ENCODE assay signal across 11 mouse cellular contexts in the genomic region with DNA sequence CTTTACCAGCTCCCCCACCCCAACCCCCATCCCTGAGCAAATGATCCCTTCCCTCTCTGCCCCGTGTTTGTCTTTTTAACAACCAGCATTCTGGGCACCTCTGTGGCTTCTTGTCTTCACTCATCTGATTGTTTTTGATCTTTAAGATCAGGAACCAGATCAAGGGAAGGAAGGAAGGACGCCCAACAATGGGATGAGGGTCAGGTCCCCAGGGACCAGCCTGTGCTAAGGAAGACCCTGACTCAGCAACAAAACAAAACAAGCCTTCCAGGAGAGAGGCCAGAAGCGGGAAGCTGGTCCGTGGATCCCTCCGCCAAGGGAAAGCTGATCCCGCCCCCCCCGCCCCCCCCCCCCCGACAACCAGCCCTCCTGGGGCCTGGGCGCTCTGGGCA. TPM values are rescaled to one million over a fixed set of nuclear protein-coding genes. Genes with fewer than 3 reads are reported as not detected.
A peak's percentile ranks its signal among the peaks of the same experiment; 100 is the strongest.
DNase-seq lines count a peak whose midpoint lies in the region; ATAC-seq and TF ChIP-seq lines count a peak whose summit lies in the region.
"Had no signal": no experiment of that assay in that cellular context is flagged by ENCODE, and none has a peak within 500 bp of the region (broad histone marks: within the 10 kb centered on the region; RNA-seq: fewer than 3 reads in every experiment).

No protein-coding gene starts in this region.

- peak overlapping the region; percentile 73 for H3K4me2 ChIP-seq in heart, embryonic 12.5 days
- peak overlapping the region; percentile 50 for H3K4me2 ChIP-seq in hindbrain, embryonic 12.5 days (replicated peaks)
- peak overlapping the region; percentile 35; the same call in 1 of the 2 replicates for H3K4me2 ChIP-seq in liver, postnatal 0 days (ENCODE audit: low read depth, low read length)

- ATAC-seq in heart, embryonic 12.5 days (ENCODE audit: insufficient number of reproducible peaks, low FRiP score), result no peak
- ATAC-seq in hindbrain, embryonic 12.5 days (ENCODE audit: low FRiP score), result no peak
- ATAC-seq in liver, postnatal 0 days, result no peak

- no peak for DNase-seq in heart, adult 9 months (ENCODE audit: low spot score in 2 of 2)
- DNase-seq in R1 (ENCODE audit: low read depth, low spot score), result peak; percentile 20
- DNase-seq in liver, postnatal 0 days, result no peak
- no peak for DNase-seq in frontal cortex, postnatal 25 days (ENCODE audit: low spot score in 2 of 2)
- DNase-seq in cerebellum, adult 2 months, result no peak
- no peak for DNase-seq in cerebellum, adult 18-20 months

- H3K4me1 ChIP-seq in heart, embryonic 12.5 days (replicated peaks), result peaks cover 15% of the 10 kb centered on the region
- H3K4me1 ChIP-seq in hindbrain, embryonic 12.5 days, result peaks cover 14% of the 10 kb centered on the region
- H3K4me1 ChIP-seq in liver, postnatal 0 days (ENCODE audit: insufficient read depth), result peaks cover 7% of the 10 kb centered on the region; the same call in 1 of the 2 replicates
- H3K4me1 ChIP-seq in cerebellum, adult 2 months (ENCODE audit: control insufficient read depth, insufficient read depth, low read length), result no peaks in the 10 kb centered on the region

- TF ChIP-seq POLR2A in cerebellum, adult 2 months (IDR thresholded peaks at IDR 0.05; ENCODE audit: borderline replicate concordance, insufficient read depth, low read length), result no peak

- TF ChIP-seq CTCF in liver, postnatal 0 days (IDR thresholded peaks at IDR 0.05; ENCODE audit: low read depth), result no peak
- no peak for TF ChIP-seq CTCF in cerebellum, adult 2 months (IDR thresholded peaks at IDR 0.05; ENCODE audit: borderline replicate concordance, insufficient read depth, low read depth, low read length)

- no peaks in the 10 kb centered on the region for H3K36me3 ChIP-seq in heart, embryonic 12.5 days
- H3K36me3 ChIP-seq in hindbrain, embryonic 12.5 days, result no peaks in the 10 kb centered on the region
- no peaks in the 10 kb centered on the region for H3K36me3 ChIP-seq in liver, postnatal 0 days (replicated peaks; ENCODE audit: insufficient read depth, low read length)

- H3K9me3 ChIP-seq in heart, embryonic 12.5 days (replicated peaks), result no peaks in the 10 kb centered on the region
- no peaks in the 10 kb centered on the region for H3K9me3 ChIP-seq in hindbrain, embryonic 12.5 days (replicated peaks)
- no peaks in the 10 kb centered on the region for H3K9me3 ChIP-seq in liver, postnatal 0 days (ENCODE audit: low read length)
- H3K9me3 ChIP-seq: megakaryocyte, embryonic 14.5 days had no signal

- WGBS in heart, embryonic 12.5 days, result 9% methylated on average over 3 of the region's 9 CpGs
- 6% methylated on average over 8 of the region's 9 CpGs for WGBS in hindbrain, embryonic 12.5 days
- WGBS in liver, postnatal 0 days (ENCODE audit: insufficient replicate concordance), result 40% methylated on average over 7 of the region's 9 CpGs
- 13% methylated on average over 9 of the region's 9 CpGs for WGBS in cerebellum, adult 2 months

- TF ChIP-seq EP300 in liver, postnatal 0 days (IDR thresholded peaks at IDR 0.05; ENCODE audit: low read depth), result no peak

- H3K4me3 ChIP-seq in heart, embryonic 12.5 days, result peak overlapping the region; percentile 36
- peak overlapping the region; percentile 15 for H3K4me3 ChIP-seq in hindbrain, embryonic 12.5 days
- H3K4me3 ChIP-seq in liver, postnatal 0 days (ENCODE audit: low read depth, low read length), result no peak overlapping the region
- H3K4me3 ChIP-seq in cerebellum, adult 2 months (replicated peaks; ENCODE audit: insufficient read depth, low read depth, low read length), result no peak overlapping the region

- no peaks in the 10 kb centered on the region for H3K27me3 ChIP-seq in heart, embryonic 12.5 days (replicated peaks)
- H3K27me3 ChIP-seq in hindbrain, embryonic 12.5 days, result no peaks in the 10 kb centered on the region
- H3K27me3 ChIP-seq in liver, postnatal 0 days (ENCODE audit: insufficient read depth, low read length), result no peaks in the 10 kb centered on the region
- no peaks in the 10 kb centered on the region for H3K27me3 ChIP-seq in cerebellum, adult 2 months (ENCODE audit: control insufficient read depth, insufficient read depth, low read length)

- H3K9ac ChIP-seq in heart, embryonic 12.5 days, result peak overlapping the region; percentile 64; the same call in 1 of the 2 replicates
- H3K9ac ChIP-seq in hindbrain, embryonic 12.5 days, result peak overlapping the region; percentile 42; the same call in 1 of the 2 replicates
- no peak overlapping the region for H3K9ac ChIP-seq in liver, postnatal 0 days (replicated peaks)

- no peak overlapping the region; the same call in 1 of the 2 replicates for H3K27ac ChIP-seq in heart, embryonic 12.5 days (ENCODE audit: poor library complexity, severe bottlenecking)
- H3K27ac ChIP-seq in hindbrain, embryonic 12.5 days, result peak overlapping the region; percentile 80
- no peak overlapping the region for H3K27ac ChIP-seq in liver, postnatal 0 days (ENCODE audit: low read depth)
- H3K27ac ChIP-seq in cerebellum, adult 2 months (ENCODE audit: insufficient read depth, low read length), result no peak overlapping the region

RNA-seq across cellular contexts. Expression of a gene that starts 41.6 kb away (rescaled TPM):
- 20.0 and 22.8 TPM in 2 replicates for polyA plus RNA-seq in heart, embryonic 12.5 days (2016; fragmentation: Nextera tagmentation; extraction: Ambion mirVana)
- polyA plus RNA-seq in hindbrain, embryonic 12.5 days (2016; fragmentation: Nextera tagmentation; extraction: Ambion mirVana), result 3.6 and 4.5 TPM in 2 replicates
- polyA plus RNA-seq in liver, postnatal 0 days (2015; fragmentation: Nextera tagmentation; extraction: Ambion mirVana), result 2.7 and 3.1 TPM in 2 replicates
- polyA plus RNA-seq in cerebellum, adult 2 months (2012; rRNA removed), result 4.9 and 5.2 TPM in 2 replicates

RNA-seq across cellular contexts. Expression of a gene that starts 47.3 kb away (rescaled TPM):
- not detected in 2 replicates for polyA plus RNA-seq in heart, embryonic 12.5 days (2016; fragmentation: Nextera tagmentation; extraction: Ambion mirVana)
- polyA plus RNA-seq in hindbrain, embryonic 12.5 days (2016; fragmentation: Nextera tagmentation; extraction: Ambion mirVana), result 0.15 TPM in 1 of 2 replicates, not detected in the other
- not detected in 2 replicates for polyA plus RNA-seq in liver, postnatal 0 days (2015; fragmentation: Nextera tagmentation; extraction: Ambion mirVana)
- polyA plus RNA-seq in cerebellum, adult 2 months (2012; rRNA removed), result 0.10 and 0.18 TPM in 2 replicates
- polyA plus RNA-seq: C2C12; gonadal fat pad, adult 2 months had no signal

Comparison
In these comparisons a context has a peak if more than half of its experiments do, and no peak if none do; other contexts are left out.
1. H3K4me3 ChIP-seq: peak in heart, embryonic 12.5 days (single experiment) and hindbrain, embryonic 12.5 days (single experiment); none in liver, postnatal 0 days (single experiment) and cerebellum, adult 2 months (single experiment).
2. Peak in every context shown above with its lines, with median percentiles within 50 percentile points of each other: H3K4me2 ChIP-seq.